Mouse (Mus musculus): ENCODE results near the gene Dbh.

Dbh gene

DNA sequence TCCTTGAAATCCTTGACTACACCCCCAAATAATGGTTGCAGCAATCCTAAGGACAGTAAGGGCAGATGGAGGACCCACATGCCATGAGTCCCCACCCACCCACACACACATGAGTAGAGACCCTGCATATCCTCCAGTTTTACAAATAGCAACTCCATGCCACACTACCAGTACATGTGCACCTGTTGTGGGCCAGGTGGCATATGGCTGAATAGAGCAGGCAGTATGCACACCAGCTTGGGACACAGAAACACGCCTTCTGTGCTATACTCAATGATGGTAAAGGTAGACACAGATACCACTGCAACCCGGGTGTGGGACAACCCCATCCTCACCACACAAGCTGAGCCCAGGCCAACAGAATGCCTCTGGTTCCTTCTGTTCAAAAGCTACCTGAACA is 1.0 kb downstream of the Dbh start:
- DNase-seq: peak; percentile 23 to 36

DNA sequence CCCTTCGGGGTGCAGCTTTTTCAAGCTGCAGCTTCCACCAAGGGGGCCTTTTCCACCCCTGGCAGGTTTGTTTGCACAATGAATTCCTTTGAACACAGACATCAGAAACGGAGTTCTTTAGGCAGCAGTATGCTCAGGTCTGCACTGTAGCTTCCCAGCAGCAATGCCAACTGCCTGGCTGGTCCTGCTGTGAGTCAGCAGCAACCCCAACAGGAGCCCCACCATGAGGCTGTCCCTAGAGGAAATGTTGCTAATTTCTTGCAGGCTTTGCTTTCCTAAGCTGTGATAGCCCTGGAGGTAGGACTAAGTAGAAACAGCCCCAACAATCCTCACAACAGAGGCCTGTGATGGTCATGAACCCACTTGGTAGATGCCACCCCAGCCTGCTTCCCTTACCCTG is 2.0 kb downstream of the Dbh start:
- no peak for DNase-seq

DNA sequence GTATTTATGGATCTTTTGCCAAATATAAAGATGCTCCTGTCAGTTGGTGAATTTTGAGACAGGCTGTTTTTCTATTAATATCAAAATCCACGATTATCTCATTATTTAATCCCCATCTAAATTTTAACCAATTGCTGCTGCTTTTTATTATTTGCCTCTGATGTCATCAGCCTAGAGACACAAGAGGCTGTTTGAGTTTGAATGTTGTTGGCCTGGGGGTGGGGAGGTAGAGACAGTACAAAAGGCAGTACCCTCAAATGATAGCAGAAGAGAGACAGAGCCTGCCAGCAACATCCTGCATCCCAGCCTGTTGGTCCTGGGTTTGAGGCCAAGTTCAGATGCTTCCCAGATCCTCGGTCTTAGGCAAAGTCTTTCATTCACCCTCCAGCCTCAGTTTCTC is 9.2 kb downstream of the Dbh start:
- no peak for DNase-seq

DNA sequence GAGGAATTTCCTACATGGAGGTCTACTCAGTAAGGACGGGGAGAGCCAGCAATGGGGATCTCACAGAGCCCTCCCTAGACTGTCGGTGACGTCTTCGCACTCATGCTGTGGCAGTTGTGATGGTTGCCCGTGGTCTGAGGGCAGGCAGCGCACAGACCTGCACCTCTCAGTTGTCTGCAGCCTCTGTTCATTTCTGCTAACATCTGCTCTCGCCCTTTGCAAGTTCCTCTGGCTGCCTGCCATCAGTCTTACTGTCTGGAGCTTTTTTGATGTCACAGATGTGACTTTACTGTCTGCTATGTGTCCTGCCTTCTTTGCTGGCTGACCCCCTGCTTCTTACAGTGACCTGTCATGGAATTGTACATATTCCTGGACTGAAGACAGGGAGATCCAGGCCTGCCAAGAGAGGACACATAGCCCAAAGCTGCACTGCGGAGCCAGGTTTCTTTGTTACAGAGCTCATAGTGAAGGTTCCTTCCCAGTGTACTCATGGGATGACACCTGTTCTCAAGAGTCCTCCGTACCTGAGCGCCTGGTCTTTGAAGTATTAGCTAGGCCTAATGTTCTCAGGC is 10.7 kb downstream of the Dbh start:
- DNase-seq: peak; percentile 51 to 65

DNA sequence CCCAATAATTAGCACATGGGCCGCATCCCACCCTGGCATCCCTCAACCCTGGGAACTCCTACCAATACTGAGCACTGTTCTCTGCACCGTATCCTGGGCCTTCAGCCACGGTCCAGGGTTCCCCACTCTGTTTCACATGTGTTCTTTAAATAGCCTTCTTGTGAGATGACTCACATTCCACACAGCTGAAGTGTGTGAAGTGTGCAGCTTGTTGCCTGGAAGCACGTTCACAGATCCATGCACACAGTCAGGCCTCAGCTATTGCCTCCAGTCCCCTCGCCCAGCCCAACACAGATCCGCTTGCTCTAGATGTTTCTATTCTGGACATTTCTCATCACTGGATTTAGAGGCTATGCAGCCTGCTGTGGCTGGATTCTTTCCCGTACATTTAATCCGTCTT is 14.1 kb downstream of the Dbh start:
- no peak for DNase-seq

DNA sequence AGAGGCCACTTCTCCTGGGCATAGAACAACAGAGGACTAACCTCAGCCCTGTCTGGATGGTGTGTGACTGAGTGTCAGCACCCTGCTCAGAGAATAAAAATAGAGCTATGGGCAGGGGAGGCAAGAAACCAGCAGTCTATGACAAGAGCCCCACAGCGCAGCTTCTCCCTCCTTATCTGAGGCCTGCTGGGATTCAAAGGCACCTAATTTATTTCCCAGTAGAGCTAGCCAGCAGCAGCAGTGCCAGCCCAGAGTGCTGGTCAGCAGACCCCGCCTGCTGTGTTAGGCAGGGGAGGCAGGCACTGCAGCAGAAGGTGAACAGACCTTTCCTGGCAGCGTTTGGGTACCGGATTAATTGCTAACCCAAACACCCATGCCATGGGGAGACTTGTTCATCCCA is 16.9 kb downstream of the Dbh start:
- no peak for DNase-seq

DNA sequence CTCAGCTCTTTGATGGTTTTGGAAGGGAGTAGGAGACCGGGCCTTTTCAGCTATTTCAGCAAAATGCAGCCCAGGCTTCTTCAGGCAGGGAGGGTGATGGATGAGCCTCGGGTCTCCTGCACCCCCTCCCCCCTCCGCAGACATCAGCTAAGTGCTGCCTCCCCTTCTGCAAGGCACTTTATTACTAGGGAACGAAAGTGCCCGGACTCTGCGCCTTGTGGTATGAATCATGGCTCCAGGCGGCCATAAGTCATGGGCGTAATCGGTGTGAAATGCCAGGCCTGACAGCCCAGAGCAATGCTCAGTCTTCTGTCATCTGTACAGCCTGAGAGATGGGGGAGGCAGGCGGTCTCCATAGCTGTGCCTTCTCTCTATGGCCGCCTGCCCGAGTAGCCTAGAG is 18.7 kb downstream of the Dbh start:
- DNase-seq: no peak

DNA sequence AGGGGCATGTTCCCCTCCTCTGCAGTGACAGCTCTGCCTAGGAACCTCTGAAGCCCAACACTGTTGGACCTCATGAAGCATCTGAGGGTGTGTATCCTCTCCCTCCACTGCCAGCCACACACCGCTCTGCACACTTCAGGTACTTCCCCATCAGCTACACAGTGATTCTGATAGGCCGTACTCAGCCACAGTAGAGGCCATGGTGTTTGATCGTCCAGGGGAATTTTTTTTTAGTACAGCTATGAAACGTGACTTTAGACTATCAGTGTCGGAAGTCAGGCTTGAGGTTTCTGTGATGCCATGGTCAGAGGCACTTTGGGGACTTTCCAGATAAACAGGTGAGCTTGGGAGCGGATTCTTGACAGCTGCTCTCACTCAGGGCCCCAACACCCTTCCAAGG is 22.5 kb downstream of the Dbh start:
- DNase-seq: no peak

DNA sequence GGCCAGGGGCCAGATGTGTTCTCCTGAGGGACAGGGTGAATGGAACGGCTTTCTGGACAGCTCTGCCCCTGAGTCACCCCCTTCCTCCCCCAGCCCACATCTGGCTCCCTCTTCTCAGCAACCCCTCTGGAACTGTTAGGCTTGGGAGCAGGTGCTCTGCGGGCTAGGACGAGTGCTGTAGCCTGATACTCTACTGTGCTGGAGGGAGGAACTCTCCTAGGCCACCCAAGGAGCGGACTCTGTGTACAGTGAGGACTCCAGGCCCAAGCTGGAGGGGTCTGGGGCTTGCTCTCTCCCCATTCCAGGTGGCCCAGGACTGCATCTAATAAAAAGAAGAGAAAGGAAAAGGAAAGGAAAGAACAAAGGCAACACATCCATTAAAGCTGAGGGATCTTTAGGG is 25.0 kb downstream of the Dbh start:
- no peak for DNase-seq

DNA sequence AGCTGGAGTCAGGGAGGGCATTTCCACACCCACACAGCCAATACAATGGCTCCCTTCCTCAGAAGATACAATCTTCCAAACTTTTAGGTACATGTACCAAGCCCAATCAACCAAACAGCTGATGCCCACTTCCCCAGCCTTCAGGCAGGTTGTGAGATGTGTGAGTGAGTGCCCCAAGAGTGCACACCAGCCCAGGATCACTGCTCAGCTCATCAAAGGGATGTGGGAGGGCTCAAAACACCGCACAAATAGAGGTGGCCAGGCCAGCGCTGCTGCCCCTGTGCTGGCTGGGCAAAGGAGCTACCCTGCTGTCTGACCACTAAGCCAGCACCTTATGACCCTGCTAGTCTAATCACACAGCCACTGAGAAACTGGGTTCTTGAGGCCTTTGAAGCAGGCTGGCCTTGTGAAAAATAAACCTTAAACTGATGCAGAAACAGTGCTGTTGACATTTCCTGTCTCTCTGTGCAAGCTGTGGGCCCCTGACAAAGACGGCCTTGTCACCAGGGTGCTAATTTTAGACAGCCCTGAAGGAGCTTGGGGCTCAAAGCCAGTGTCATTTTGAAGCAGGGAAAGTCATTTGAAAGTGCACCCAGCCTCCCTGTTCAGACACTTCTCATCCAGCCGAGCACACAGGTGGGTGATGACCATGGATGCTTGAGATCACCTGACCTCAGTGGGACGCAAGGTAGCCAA is 33.7 kb downstream of the Dbh start:
- peak; percentile 47 to 62 for DNase-seq

DNA sequence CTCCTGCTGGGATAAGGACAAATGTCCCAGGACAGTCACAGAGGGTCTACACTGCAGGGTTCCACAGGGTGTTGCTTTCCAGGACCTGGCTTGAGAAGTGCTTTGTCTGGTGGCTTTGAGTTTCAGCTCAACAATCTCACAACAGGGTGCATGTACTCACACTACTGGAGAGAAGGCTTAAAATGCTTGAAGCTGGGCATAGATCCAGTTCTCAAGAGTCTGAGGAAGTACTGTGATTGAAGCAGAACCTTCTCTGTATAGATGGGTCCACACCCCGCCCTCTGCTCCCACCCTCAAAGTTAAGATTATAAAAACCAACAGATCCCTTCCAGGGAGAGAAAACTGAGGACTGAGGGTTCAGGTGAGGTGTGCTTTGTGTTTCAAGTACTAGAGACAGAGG is 35.6 kb downstream of the Dbh start:
- DNase-seq: no peak

DNA sequence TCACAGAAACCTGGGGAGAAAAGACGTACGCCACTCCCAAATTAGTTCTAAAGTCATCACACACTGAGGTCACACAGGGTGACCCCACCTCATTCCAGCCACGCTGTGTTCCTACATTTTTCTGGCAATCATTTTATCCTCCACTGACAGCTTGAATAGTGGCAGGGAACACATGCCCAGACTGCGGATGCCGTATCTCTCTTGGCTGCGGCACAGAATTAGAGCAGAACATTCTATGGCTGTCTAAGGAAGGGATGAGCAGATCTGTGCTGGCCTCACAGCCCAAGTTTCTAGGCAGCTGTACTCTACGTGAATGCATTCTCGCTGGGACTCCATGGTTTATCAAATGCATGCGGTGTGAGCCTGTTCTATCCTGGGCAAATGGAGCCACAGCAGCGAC is 40.6 kb downstream of the Dbh start:
- DNase-seq: no peak

DNA sequence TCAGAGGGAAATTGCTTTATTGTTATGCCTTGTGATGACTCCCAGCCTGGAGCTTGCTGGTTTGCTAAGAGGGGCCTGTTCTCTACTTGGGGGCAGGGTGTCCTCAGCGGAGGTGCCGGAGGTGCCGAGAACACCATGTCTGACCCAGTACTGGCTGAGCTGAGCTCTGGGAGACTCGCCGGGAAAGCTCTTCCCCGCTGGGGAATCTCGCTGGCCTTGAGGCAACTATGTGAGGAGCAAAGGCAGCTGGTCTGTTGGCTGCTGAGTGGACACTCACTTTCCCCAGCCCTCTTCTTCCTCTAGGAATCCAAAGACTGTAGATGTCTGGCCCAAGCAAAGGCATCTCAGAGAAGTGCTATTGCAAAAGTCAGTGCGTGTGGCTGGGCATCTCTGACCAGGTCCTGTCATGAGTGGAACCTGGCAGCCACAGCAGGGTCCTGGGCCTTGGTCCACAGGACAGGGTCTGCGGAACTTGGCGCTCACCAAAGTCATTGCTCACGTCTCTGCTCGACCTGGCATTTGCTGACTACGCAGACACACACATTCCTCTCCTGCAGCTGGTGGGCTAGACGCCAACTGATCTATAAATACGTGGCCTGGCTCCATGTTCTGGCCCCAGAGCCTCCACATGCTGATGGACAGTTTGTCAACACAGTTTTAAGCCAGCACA is 41.2 kb downstream of the Dbh start:
- no peak for DNase-seq

DNA sequence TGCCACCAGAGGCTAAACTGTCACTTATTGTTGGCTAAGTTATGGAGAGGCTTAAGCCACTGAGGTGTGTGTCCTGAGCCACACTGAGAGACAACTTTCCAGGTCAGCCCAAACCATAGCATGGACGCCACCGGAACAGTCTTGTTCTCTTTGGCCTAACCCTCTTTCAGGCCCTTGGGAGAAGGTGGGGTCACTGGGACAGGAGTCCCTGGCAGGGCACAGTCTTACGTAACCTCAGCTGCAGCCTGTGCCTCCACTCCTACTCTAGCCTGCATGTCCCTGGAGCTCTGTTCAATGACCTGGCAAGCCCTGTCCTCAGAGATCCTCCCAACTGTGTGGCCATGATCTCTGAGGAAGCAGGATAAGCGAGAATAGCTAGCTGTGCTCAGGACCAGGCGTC is 42.1 kb downstream of the Dbh start:
- no peak for DNase-seq

DNA sequence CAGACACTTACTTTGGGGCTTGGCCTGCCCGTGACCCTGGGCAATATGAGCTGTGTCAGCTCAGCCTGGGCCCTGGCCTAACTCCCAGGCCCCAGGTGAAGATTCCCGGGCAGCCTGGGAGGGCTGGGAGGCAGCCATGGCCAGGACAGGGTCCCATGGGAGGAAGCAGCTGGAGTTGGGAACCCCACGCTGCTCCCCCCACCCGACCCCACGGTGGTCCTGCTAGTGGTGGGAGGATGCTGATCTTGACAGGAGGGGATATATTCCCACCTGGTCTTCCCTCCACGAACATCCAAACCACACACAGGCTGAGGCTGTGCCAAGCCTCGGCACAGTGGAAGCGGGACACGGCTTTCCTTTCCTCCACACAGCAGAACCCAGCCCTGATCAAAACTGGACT is 44.3 kb downstream of the Dbh start:
- DNase-seq: peak in 1 of 2 experiments; percentile 41

DNA sequence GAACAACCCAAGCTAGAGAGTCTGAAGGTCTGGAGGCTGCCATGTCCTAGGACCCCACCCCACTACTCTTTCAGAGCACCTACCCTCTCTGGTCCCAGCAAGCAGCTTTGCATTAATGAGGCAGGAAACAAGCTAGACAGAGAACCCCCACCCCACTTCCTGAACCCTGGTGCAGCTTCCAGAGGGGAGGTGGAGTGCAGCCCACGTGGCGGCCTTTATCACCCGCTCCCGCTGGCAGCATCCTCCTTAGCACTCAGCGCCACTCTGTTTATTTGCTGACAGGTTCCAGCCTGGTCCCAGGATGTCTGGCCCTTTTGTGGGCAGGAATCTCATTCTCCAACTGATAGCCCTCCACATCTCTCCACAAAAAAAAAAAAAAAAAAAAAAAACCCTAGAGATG is 44.8 kb downstream of the Dbh start:
- peak; percentile 74 to 82 for DNase-seq

DNA sequence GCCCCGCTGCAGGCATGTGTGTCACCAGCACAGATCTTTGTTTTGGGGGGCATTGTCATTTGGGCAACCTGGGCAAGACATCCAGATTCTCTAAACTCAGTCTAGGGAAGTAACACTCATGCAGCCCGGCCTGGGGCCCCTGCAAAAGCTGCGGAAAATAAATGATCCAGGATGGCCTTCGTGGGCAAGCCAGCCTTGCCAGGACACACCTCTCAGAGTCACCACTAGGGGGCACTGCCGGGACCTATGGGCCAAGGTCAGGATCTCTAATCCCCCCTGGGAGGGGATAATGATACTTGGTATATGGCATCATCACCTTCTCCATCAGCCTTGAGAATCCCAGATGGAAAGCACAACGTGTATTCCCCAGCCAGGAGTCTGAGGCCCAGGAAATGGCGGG is 45.2 kb downstream of the Dbh start:
- DNase-seq: peak; percentile 69 to 70

DNA sequence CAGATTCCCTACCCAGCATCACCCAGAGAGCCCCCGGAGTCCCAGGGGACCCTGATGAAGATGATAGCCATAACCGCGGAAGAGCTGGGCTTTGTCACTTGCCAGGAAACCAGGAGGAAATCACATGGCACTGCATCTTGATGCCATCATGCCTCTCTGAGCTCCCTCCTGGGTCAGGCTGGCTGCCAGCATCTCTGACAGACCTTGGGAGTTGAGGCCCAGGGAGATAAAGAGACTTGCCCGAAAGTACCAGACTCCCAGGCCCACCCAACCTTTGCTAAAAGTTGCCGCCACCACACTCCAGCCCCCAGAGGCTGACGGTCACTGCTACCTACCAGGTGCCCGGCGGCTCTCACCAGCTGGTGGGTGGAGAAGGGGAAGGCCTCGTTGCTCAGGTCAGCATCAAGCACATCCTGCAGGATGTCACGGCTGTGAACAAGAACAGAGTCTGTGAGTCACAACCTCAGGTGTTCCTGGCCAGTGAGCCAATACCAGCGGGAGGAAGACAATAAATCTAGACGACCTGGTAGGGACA is 45.7 kb downstream of the Dbh start:
- DNase-seq: peak in 1 of 2 experiments; percentile 25

DNA sequence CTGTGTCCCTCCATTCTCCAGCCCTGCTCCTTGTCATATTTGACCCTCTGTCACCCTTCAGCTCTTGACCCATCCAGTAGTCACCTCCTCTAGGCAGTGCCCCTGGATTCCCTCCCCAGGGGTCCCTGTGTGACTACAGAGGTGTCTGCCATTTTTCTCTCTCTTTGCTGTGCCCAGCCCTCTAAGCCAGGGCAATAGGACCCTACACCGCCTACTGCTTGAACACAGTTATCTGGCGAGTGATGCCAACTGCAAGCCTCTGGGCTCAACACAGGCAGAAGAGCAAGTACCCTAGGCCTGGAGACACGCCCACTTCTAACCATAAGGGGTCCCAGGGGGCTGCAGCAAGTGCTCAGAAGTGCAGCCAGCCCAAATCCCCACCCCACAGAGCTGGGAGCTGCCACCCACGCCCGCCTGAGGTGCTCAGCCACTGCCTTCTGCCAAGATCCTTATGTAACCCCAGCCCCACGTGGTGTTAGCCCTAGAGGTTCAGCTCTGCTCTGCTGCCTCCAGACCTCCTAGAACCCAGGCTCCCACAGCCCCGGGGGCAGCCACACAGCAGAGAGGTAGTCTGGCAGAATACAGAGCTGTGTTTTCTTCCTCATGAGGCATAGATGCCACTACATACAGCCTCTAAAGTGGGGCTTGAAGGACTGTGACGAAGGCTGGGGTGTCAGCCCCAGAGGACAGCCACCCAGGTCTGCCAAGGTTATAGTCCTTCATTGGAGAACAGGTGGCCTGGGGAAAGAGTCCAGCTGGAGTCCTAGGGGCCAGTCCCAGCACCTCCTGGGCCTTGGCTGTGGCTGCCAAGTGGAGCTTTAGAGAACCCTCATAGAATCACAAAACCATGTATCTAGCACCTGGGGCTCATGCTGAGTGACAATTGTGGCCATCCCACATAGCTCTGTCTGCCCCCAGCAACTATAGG is 47.2 kb downstream of the Dbh start:
- DNase-seq: peak in 1 of 2 experiments; percentile 30

DNA sequence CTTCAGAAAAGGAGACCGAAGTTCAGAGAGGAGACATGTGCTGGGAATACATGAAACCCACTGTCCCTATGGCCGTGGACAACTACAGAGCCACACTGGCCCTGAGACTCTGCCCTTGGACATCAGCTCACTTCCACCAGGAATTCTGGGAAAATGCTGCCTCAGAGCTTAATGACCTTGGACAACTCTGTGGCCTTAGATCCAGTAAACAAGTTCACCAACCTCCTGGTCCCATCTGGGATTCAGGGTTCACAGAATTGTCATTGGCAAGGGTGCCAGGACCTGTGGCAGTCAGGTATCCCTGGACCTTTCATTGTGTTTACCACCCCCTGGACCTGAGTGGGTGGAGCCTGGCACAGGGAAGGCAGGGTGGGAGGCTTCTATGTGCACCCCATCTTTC is 50.5 kb downstream of the Dbh start:
- no peak for DNase-seq

DNA sequence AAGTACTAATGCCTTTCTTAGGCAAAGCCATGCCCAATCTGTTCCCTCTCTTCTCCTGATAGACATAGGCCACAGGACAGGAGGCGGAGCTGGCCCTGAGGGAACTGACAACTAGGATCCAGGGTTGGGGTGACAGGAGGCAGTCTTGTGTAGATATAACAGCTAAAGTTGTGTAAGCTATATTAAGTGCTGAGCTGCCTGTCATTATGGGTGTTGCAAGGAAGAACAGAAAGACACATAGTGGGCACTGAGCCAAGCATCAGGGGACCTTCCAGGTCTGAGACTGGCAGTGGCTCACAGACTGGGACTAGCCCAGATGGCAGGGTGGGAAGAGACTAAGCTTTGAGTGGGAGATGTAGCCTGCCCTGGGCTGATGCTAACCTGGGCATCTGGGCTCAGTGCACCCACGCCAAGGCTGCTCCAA is 53.1 kb downstream of the Dbh start:
- no peak for DNase-seq

DNA sequence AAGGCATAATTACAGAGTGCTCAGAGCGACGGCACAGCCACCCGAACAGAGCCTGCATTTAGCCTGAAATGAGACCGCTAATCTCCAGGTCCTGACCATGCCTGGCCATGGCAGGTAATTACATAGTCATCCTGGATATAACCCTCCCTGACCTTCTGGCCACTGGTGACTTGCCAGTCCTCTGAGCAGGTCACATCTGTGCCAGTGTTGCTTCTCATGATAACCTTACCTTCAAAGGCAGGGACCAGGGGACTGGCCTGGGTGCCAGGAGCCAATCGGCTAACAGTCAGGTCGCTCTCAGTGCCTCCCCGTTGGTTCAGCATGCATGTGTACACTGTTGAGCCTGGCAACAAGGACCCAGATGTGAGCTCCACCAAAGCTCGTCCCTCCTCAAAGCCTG is 53.5 kb downstream of the Dbh start:
- DNase-seq: no peak

DNA sequence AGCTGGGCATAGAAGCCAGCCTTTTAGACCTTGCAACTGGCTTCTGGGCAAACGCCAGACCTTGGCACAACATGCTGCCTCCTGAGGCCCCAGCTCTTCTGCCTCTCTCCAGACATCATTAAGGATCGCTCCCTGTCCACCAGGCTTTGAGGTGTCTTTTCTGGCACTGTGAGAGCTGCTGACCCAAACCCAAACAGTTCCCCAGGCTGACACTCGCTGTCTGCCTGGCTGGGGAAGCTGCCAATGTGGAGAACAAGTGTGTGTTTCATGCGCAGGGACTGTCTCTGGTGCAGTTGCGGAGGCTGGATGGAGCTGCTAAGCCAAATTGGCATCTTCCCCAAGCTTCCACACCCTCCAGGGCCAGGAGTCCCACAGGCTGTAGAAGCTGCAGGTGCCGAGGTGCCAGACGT is 58.0 kb downstream of the Dbh start:
- DNase-seq: no peak

Data from thymus, postnatal 36 days (tissue).